Mouse (Mus musculus) mature B cell (primary cell): ENCODE measurements around the gene Lactbl1.

ENCODE experiments used
- in situ Hi-C: fragments of 300-500 bp; cut with MboI; formaldehyde crosslinking; loops from 2 replicates; pipeline ENCODE4 v1.14.3; 2019

Lactbl1 gene

GRCm38 (mm10) chr4:136684485-136684884 lies 62.1 kb downstream of the Lactbl1 start:
- in situ Hi-C loops: no loop called here

DNA sequence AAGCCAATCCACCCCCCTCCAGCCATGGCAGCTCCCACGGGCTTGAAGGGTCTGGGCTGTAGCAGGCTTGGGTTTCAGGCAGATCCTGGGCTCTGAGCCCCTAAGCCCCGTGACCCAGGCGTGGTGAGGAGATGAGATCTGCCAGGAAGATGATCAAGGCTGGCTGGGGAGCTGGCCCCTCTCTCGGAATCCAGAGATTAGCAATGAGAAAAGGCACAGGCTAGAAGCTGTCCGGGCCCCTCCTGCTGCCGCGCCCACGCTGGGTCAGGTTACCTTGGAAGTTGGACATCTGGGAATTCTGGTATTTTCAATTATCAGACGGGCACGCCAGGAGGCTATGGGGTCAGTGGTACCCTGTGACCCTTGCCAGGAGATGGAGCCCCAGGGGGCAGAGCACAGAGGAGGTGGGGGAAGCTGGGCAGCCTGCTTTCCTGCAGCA lies 63.0 kb downstream of the Lactbl1 start:
- in situ Hi-C loops: no loop called here

- in situ Hi-C loops: no loop called here
Observed at GRCm38 (mm10) chr4:136688113-136688512, 65.7 kb downstream of the Lactbl1 start.
